Comparison of ENCODE assay signal across 17 mouse cellular contexts in the genomic region with DNA sequence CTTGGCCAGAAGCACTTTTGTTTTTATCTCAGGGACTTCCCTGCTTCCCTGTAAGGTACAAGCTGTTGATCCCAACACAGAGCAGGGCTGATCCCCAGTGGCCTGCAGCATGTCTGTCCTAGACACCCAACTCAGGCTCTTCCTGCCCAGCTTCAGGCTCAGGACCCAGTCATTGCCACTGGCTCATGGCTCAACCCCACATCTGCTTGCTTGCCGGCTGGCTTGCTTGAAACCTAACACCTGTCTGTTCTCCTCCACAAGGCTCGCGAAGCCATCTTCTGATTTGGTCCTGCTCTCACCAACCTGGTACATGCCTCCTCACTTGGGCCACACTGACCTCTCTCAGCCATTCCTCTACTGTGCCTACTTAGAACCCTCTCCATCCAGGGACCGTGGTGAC. TPM values are rescaled to one million over a fixed set of nuclear protein-coding genes. Genes with fewer than 3 reads are reported as not detected.
DNase-seq lines count a peak whose midpoint lies in the region; ATAC-seq lines count a peak whose summit lies in the region.
"Had no signal": no experiment of that assay in that cellular context is flagged by ENCODE, and none has a peak within 500 bp of the region (broad histone marks: within the 10 kb centered on the region; RNA-seq: fewer than 3 reads in every experiment).

No protein-coding gene starts in this region.

- peak overlapping the region; percentile 86 for H3K27ac ChIP-seq in heart, embryonic 13.5 days (replicated peaks)
- peak overlapping the region; percentile 82; the same call in 1 of the 2 replicates for H3K27ac ChIP-seq in embryonic facial prominence, embryonic 11.5 days (replicated peaks; ENCODE audit: low read depth, low read length)
- peak overlapping the region; percentile 96; the same call in 1 of the 2 replicates for H3K27ac ChIP-seq in limb, embryonic 13.5 days
- no peak overlapping the region for H3K27ac ChIP-seq in forebrain, embryonic 11.5 days (ENCODE audit: low read depth, low read length)
- H3K27ac ChIP-seq: midbrain, embryonic 12.5 days; neural tube, embryonic 15.5 days had no signal

- H3K9me3 ChIP-seq in heart, embryonic 13.5 days, result no peaks in the 10 kb centered on the region
- no peaks in the 10 kb centered on the region for H3K9me3 ChIP-seq in embryonic facial prominence, embryonic 11.5 days (replicated peaks; ENCODE audit: control insufficient read depth, low read length)
- H3K9me3 ChIP-seq in limb, embryonic 13.5 days, result no peaks in the 10 kb centered on the region
- no peaks in the 10 kb centered on the region for H3K9me3 ChIP-seq in forebrain, embryonic 11.5 days (ENCODE audit: control insufficient read depth, low read length)
- H3K9me3 ChIP-seq: midbrain, embryonic 12.5 days; neural tube, embryonic 15.5 days had no signal

- H3K36me3 ChIP-seq in heart, embryonic 13.5 days, result no peaks in the 10 kb centered on the region
- H3K36me3 ChIP-seq in embryonic facial prominence, embryonic 11.5 days (replicated peaks; ENCODE audit: control insufficient read depth, insufficient read depth, low read depth, low read length), result no peaks in the 10 kb centered on the region
- no peaks in the 10 kb centered on the region for H3K36me3 ChIP-seq in limb, embryonic 13.5 days
- no peaks in the 10 kb centered on the region for H3K36me3 ChIP-seq in forebrain, embryonic 11.5 days (ENCODE audit: control insufficient read depth, insufficient read depth, low read length)
- H3K36me3 ChIP-seq: midbrain, embryonic 12.5 days; neural tube, embryonic 15.5 days had no signal

- no peak overlapping the region for H3K9ac ChIP-seq in heart, embryonic 13.5 days
- H3K9ac ChIP-seq in embryonic facial prominence, embryonic 11.5 days (replicated peaks; ENCODE audit: low read length), result no peak overlapping the region
- no peak overlapping the region for H3K9ac ChIP-seq in limb, embryonic 13.5 days
- H3K9ac ChIP-seq in forebrain, embryonic 11.5 days (ENCODE audit: low read length), result no peak overlapping the region
- H3K9ac ChIP-seq: midbrain, embryonic 12.5 days; neural tube, embryonic 15.5 days had no signal

- no peak for ATAC-seq in heart, embryonic 13.5 days (ENCODE audit: extremely low read depth, insufficient number of reproducible peaks, low FRiP score, low TSS enrichment)
- ATAC-seq in embryonic facial prominence, embryonic 11.5 days (replicated peaks; ENCODE audit: insufficient number of reproducible peaks, low FRiP score, low TSS enrichment, low read depth), result no peak
- ATAC-seq in limb, embryonic 13.5 days (ENCODE audit: low FRiP score, low read depth), result no peak
- no peak for ATAC-seq in forebrain, embryonic 11.5 days (replicated peaks; ENCODE audit: low FRiP score)

- WGBS in heart, embryonic 13.5 days, result 43% methylated on average over 4 of the region's 4 CpGs
- 25% methylated on average over 4 of the region's 4 CpGs for WGBS in embryonic facial prominence, embryonic 11.5 days
- WGBS in limb, embryonic 13.5 days, result 18% methylated on average over 4 of the region's 4 CpGs
- WGBS in forebrain, embryonic 11.5 days, result 50% methylated on average over 4 of the region's 4 CpGs

- H3K4me2 ChIP-seq in heart, embryonic 13.5 days, result no peak overlapping the region
- no peak overlapping the region for H3K4me2 ChIP-seq in embryonic facial prominence, embryonic 11.5 days (ENCODE audit: low read depth, low read length)
- H3K4me2 ChIP-seq in limb, embryonic 13.5 days (replicated peaks), result no peak overlapping the region
- H3K4me2 ChIP-seq in forebrain, embryonic 11.5 days (ENCODE audit: low read depth, low read length, severe bottlenecking), result no peak overlapping the region
- H3K4me2 ChIP-seq: midbrain, embryonic 12.5 days; neural tube, embryonic 15.5 days had no signal

- H3K4me1 ChIP-seq in heart, embryonic 13.5 days, result peaks cover 69% of the 10 kb centered on the region
- peaks cover 13% of the 10 kb centered on the region for H3K4me1 ChIP-seq in embryonic facial prominence, embryonic 11.5 days (ENCODE audit: control insufficient read depth, insufficient read depth, low read length)
- peaks cover 78% of the 10 kb centered on the region for H3K4me1 ChIP-seq in limb, embryonic 13.5 days
- peaks cover 4% of the 10 kb centered on the region for H3K4me1 ChIP-seq in forebrain, embryonic 11.5 days (replicated peaks; ENCODE audit: control insufficient read depth, insufficient read depth, low read length)

- H3K27me3 ChIP-seq in heart, embryonic 13.5 days (replicated peaks), result peaks cover 22% of the 10 kb centered on the region
- no peaks in the 10 kb centered on the region; the same call in 1 of the 2 replicates for H3K27me3 ChIP-seq in embryonic facial prominence, embryonic 11.5 days (ENCODE audit: control insufficient read depth, insufficient read depth, low read length)
- no peaks in the 10 kb centered on the region for H3K27me3 ChIP-seq in limb, embryonic 13.5 days
- H3K27me3 ChIP-seq in forebrain, embryonic 11.5 days (ENCODE audit: control insufficient read depth, insufficient read depth, low read length), result peaks cover 12% of the 10 kb centered on the region

- intact Hi-C loops in heart, postnatal 36 days (cut with DNase I), result no loop called here

- DNase-seq in heart, postnatal 36 days, result no peak
- DNase-seq in 3T3-L1 (ENCODE audit: low read depth, low spot score), result peak; percentile 62
- DNase-seq in embryonic facial prominence, embryonic 11.5 days (ENCODE audit: low spot score), result peak; percentile 33
- no peak for DNase-seq in thymus, postnatal 14 days
- no peak for DNase-seq in forebrain, embryonic 11.5 days (ENCODE audit: low spot score)
- DNase-seq: cerebellum, adult 9-10 months; kidney, postnatal 14 days; right cerebral cortex, postnatal 14 days had no signal

- no peak overlapping the region for H3K4me3 ChIP-seq in heart, embryonic 13.5 days
- H3K4me3 ChIP-seq in embryonic facial prominence, embryonic 11.5 days (ENCODE audit: low read depth, low read length), result no peak overlapping the region
- no peak overlapping the region for H3K4me3 ChIP-seq in limb, embryonic 13.5 days
- no peak overlapping the region for H3K4me3 ChIP-seq in forebrain, embryonic 11.5 days (ENCODE audit: low read depth, low read length)
- H3K4me3 ChIP-seq: midbrain, embryonic 12.5 days; neural tube, embryonic 15.5 days had no signal

RNA-seq across cellular contexts. Expression of a gene that starts 5.9 kb away (rescaled TPM):
- polyA plus RNA-seq in heart, embryonic 13.5 days (2015; fragmentation: Nextera tagmentation; extraction: Ambion mirVana), result 415 and 595 TPM in 2 replicates
- total RNA-seq in heart, postnatal 36 days (2021), result 100 to 1,000 TPM; 144 to 156 TPM
- 93.8 and 109 TPM in 2 replicates for polyA plus RNA-seq in embryonic facial prominence, embryonic 11.5 days (2014; fragmentation: Nextera tagmentation; extraction: Ambion mirVana)
- polyA plus RNA-seq in limb, embryonic 13.5 days (2015; fragmentation: Nextera tagmentation; extraction: Ambion mirVana), result 1,007 and 1,170 TPM in 2 replicates
- 163 and 164 TPM in 2 replicates for polyA plus RNA-seq in forebrain, embryonic 11.5 days (2014; fragmentation: Nextera tagmentation; extraction: Ambion mirVana)

RNA-seq across cellular contexts. Expression of a gene that starts 37.2 kb away (rescaled TPM):
- polyA plus RNA-seq in heart, embryonic 13.5 days (2015; fragmentation: Nextera tagmentation; extraction: Ambion mirVana), result 0.23 TPM in 1 of 2 replicates, not detected in the other
- total RNA-seq in heart, postnatal 36 days (2021), result not detected
- not detected in 2 replicates for polyA plus RNA-seq in embryonic facial prominence, embryonic 11.5 days (2014; fragmentation: Nextera tagmentation; extraction: Ambion mirVana)
- not detected in 2 replicates for polyA plus RNA-seq in limb, embryonic 13.5 days (2015; fragmentation: Nextera tagmentation; extraction: Ambion mirVana)
- polyA plus RNA-seq in forebrain, embryonic 11.5 days (2014; fragmentation: Nextera tagmentation; extraction: Ambion mirVana), result not detected in 2 replicates
- total RNA-seq: CH12.LX; gastrocnemius, adult 18-20 months; left cerebral cortex, adult 8-10 months had no signal
- polyA plus RNA-seq: hindbrain, embryonic 11.5 days; liver, embryonic 16.5 days; midbrain, embryonic 12.5 days; neural tube, embryonic 15.5 days had no signal

RNA-seq across cellular contexts. Expression of a gene that starts 46.0 kb away (rescaled TPM):
- polyA plus RNA-seq in heart, embryonic 13.5 days (2015; fragmentation: Nextera tagmentation; extraction: Ambion mirVana), result 27.0 and 29.2 TPM in 2 replicates
- 100 to 1,000 TPM; 185 to 189 TPM for total RNA-seq in heart, postnatal 36 days (2021)
- polyA plus RNA-seq in embryonic facial prominence, embryonic 11.5 days (2014; fragmentation: Nextera tagmentation; extraction: Ambion mirVana), result 0.38 and 0.84 TPM in 2 replicates
- 6.1 and 7.1 TPM in 2 replicates for polyA plus RNA-seq in limb, embryonic 13.5 days (2015; fragmentation: Nextera tagmentation; extraction: Ambion mirVana)
- polyA plus RNA-seq in forebrain, embryonic 11.5 days (2014; fragmentation: Nextera tagmentation; extraction: Ambion mirVana), result not detected in 2 replicates
- polyA plus RNA-seq: midbrain, embryonic 12.5 days had no signal

Comparison
In these comparisons a context has a peak if more than half of its experiments do, and no peak if none do; other contexts are left out.
1. DNase-seq: peak in 3T3-L1 (single experiment) and embryonic facial prominence, embryonic 11.5 days (single experiment); none in heart, postnatal 36 days (0 of 2), thymus, postnatal 14 days (single experiment) and forebrain, embryonic 11.5 days (single experiment).